Mouse (Mus musculus): ENCODE measurements at regions not wholly inside any gene's neighbourhood (a gene's known extent, or its start where the extent isn't known, plus 50 kb on each side); places are given as distances from the start of the nearest gene placed in this dataset.

- ATAC-seq: peak; percentile 92
- no peak overlapping the region for H3K27ac ChIP-seq (ENCODE audit: low read length)
- 5% methylated on average over 8 of the region's 8 CpGs for WGBS
Measured at GRCm38 (mm10) chr5:75862630-75862991, 115.6 kb downstream of the Kdr start.

GRCm38 (mm10) chr5:75861916-75862629, 116.2 kb downstream of the Kdr start:
- WGBS: 13% methylated on average over 8 of the region's 8 CpGs
- Histone ChIP-seq H3K9me3 (replicated peaks; ENCODE audit: control insufficient read depth, low read length, poor library complexity, severe bottlenecking) (0 out of 2 replicates have a peak, but pooled peaks cover 3% of the 10 kb centered on the region), H3K27me3 (ENCODE audit: control insufficient read depth, insufficient read depth, low read depth, low read length) (no peaks in the 10 kb centered on the region; the same call in 1 of the 2 replicates), H3K4me1 (ENCODE audit: control insufficient read depth, insufficient read depth, low read length) (peaks cover 3% of the 10 kb centered on the region; the same call in 1 of the 2 replicates), H3K4me3 (ENCODE audit: low read depth, low read length) (no peak overlapping the region), H3K27ac (ENCODE audit: low read length) (no peak overlapping the region), H3K4me2 (ENCODE audit: low read length) (no peak overlapping the region; the same call in 1 of the 2 replicates), H3K36me3 (ENCODE audit: control insufficient read depth, insufficient read depth, low read length) (no peaks in the 10 kb centered on the region), H3K9ac (ENCODE audit: low read depth, low read length) (no peak overlapping the region)
- peak; percentile 56 for ATAC-seq

More at GRCm38 (mm10) chr5:75862630-75862991, 115.6 kb downstream of the Kdr start:
- peaks cover 3% of the 10 kb centered on the region; the same call in 1 of the 2 replicates for H3K4me1 ChIP-seq (ENCODE audit: control insufficient read depth, insufficient read depth, low read length)
- no peaks in the 10 kb centered on the region; the same call in 1 of the 2 replicates for H3K27me3 ChIP-seq (ENCODE audit: control insufficient read depth, insufficient read depth, low read depth, low read length)
- no peak overlapping the region; the same call in 1 of the 2 replicates for H3K4me2 ChIP-seq (ENCODE audit: low read length)
- no peak overlapping the region for H3K4me3 ChIP-seq (ENCODE audit: low read depth, low read length)
- 0 out of 2 replicates have a peak, but pooled peaks cover 3% of the 10 kb centered on the region for H3K9me3 ChIP-seq (replicated peaks; ENCODE audit: control insufficient read depth, low read length, poor library complexity, severe bottlenecking)
- no peak overlapping the region for H3K9ac ChIP-seq (ENCODE audit: low read depth, low read length)
- no peaks in the 10 kb centered on the region for H3K36me3 ChIP-seq (ENCODE audit: control insufficient read depth, insufficient read depth, low read length)

- WGBS: 92% methylated on average over 8 of the region's 8 CpGs
Measured at GRCm38 (mm10) chr5:75859316-75859836, 118.9 kb downstream of the Kdr start.

GRCm38 (mm10) chr5:75850855-75851254, 127.4 kb downstream of the Kdr start:
- Histone ChIP-seq H3K27ac (ENCODE audit: low read length) (no peak overlapping the region), H3K4me3 (ENCODE audit: low read depth, low read length) (no peak overlapping the region), H3K4me1 (ENCODE audit: control insufficient read depth, insufficient read depth, low read length) (peaks cover 11% of the 10 kb centered on the region), H3K9me3 (replicated peaks; ENCODE audit: control insufficient read depth, low read length, poor library complexity, severe bottlenecking) (no peaks in the 10 kb centered on the region), H3K4me2 (ENCODE audit: low read length) (no peak overlapping the region), H3K27me3 (ENCODE audit: control insufficient read depth, insufficient read depth, low read depth, low read length) (no peaks in the 10 kb centered on the region), H3K36me3 (ENCODE audit: control insufficient read depth, insufficient read depth, low read length) (no peaks in the 10 kb centered on the region), H3K9ac (ENCODE audit: low read depth, low read length) (no peak overlapping the region)
- no peak for ATAC-seq
- 89% methylated on average over 4 of the region's 4 CpGs for WGBS

More at GRCm38 (mm10) chr5:75859316-75859836, 118.9 kb downstream of the Kdr start:
- Histone ChIP-seq H3K27ac (ENCODE audit: low read length) (no peak overlapping the region), H3K36me3 (ENCODE audit: control insufficient read depth, insufficient read depth, low read length) (no peaks in the 10 kb centered on the region), H3K9me3 (replicated peaks; ENCODE audit: control insufficient read depth, low read length, poor library complexity, severe bottlenecking) (no peaks in the 10 kb centered on the region), H3K27me3 (ENCODE audit: control insufficient read depth, insufficient read depth, low read depth, low read length) (no peaks in the 10 kb centered on the region; the same call in 1 of the 2 replicates), H3K9ac (ENCODE audit: low read depth, low read length) (no peak overlapping the region), H3K4me3 (ENCODE audit: low read depth, low read length) (no peak overlapping the region), H3K4me2 (ENCODE audit: low read length) (no peak overlapping the region), H3K4me1 (ENCODE audit: control insufficient read depth, insufficient read depth, low read length) (peaks cover 3% of the 10 kb centered on the region; the same call in 1 of the 2 replicates)
- ATAC-seq: no peak

- Histone ChIP-seq H3K4me1 (ENCODE audit: control insufficient read depth, insufficient read depth, low read length) (peaks cover 12% of the 10 kb centered on the region), H3K9me3 (replicated peaks; ENCODE audit: control insufficient read depth, low read length, poor library complexity, severe bottlenecking) (no peaks in the 10 kb centered on the region), H3K27me3 (ENCODE audit: control insufficient read depth, insufficient read depth, low read depth, low read length) (no peaks in the 10 kb centered on the region), H3K36me3 (ENCODE audit: control insufficient read depth, insufficient read depth, low read length) (no peaks in the 10 kb centered on the region), H3K4me3 (ENCODE audit: low read depth, low read length) (no peak overlapping the region), H3K27ac (ENCODE audit: low read length) (no peak overlapping the region), H3K9ac (ENCODE audit: low read depth, low read length) (no peak overlapping the region), H3K4me2 (ENCODE audit: low read length) (no peak overlapping the region)
- 84% methylated on average over 6 of the region's 6 CpGs for WGBS
- no peak for ATAC-seq
Measured at GRCm38 (mm10) chr5:75847966-75848365, 130.3 kb downstream of the Kdr start.

GRCm38 (mm10) chr5:75847341-75847740, 130.9 kb downstream of the Kdr start:
- Histone ChIP-seq H3K9ac (ENCODE audit: low read depth, low read length) (no peak overlapping the region), H3K9me3 (replicated peaks; ENCODE audit: control insufficient read depth, low read length, poor library complexity, severe bottlenecking) (no peaks in the 10 kb centered on the region), H3K27me3 (ENCODE audit: control insufficient read depth, insufficient read depth, low read depth, low read length) (no peaks in the 10 kb centered on the region), H3K27ac (ENCODE audit: low read length) (no peak overlapping the region), H3K4me1 (ENCODE audit: control insufficient read depth, insufficient read depth, low read length) (peaks cover 12% of the 10 kb centered on the region), H3K36me3 (ENCODE audit: control insufficient read depth, insufficient read depth, low read length) (no peaks in the 10 kb centered on the region), H3K4me3 (ENCODE audit: low read depth, low read length) (no peak overlapping the region), H3K4me2 (ENCODE audit: low read length) (no peak overlapping the region)
- WGBS: 77% methylated on average over 3 of the region's 3 CpGs
- no peak for ATAC-seq

GRCm38 (mm10) chr5:75846016-75846415, 132.2 kb downstream of the Kdr start:
- Histone ChIP-seq H3K4me2 (ENCODE audit: low read length) (no peak overlapping the region), H3K9ac (ENCODE audit: low read depth, low read length) (no peak overlapping the region), H3K27ac (ENCODE audit: low read length) (no peak overlapping the region), H3K27me3 (ENCODE audit: control insufficient read depth, insufficient read depth, low read depth, low read length) (no peaks in the 10 kb centered on the region), H3K36me3 (ENCODE audit: control insufficient read depth, insufficient read depth, low read length) (no peaks in the 10 kb centered on the region), H3K4me1 (ENCODE audit: control insufficient read depth, insufficient read depth, low read length) (peaks cover 12% of the 10 kb centered on the region), H3K9me3 (replicated peaks; ENCODE audit: control insufficient read depth, low read length, poor library complexity, severe bottlenecking) (no peaks in the 10 kb centered on the region), H3K4me3 (ENCODE audit: low read depth, low read length) (no peak overlapping the region)
- peak; percentile 89 for ATAC-seq
- WGBS: 11% methylated on average over 3 of the region's 3 CpGs

GRCm38 (mm10) chr5:75843807-75844206, 134.5 kb downstream of the Kdr start:
- Histone ChIP-seq H3K4me2 (ENCODE audit: low read length) (no peak overlapping the region), H3K4me3 (ENCODE audit: low read depth, low read length) (no peak overlapping the region), H3K9ac (ENCODE audit: low read depth, low read length) (no peak overlapping the region), H3K4me1 (ENCODE audit: control insufficient read depth, insufficient read depth, low read length) (peaks cover 12% of the 10 kb centered on the region), H3K27me3 (ENCODE audit: control insufficient read depth, insufficient read depth, low read depth, low read length) (no peaks in the 10 kb centered on the region), H3K36me3 (ENCODE audit: control insufficient read depth, insufficient read depth, low read length) (no peaks in the 10 kb centered on the region), H3K9me3 (replicated peaks; ENCODE audit: control insufficient read depth, low read length, poor library complexity, severe bottlenecking) (no peaks in the 10 kb centered on the region), H3K27ac (ENCODE audit: low read length) (no peak overlapping the region)
- 81% methylated on average over 3 of the region's 3 CpGs for WGBS
- ATAC-seq: no peak

- no peak overlapping the region for H3K9ac ChIP-seq (ENCODE audit: low read depth, low read length)
- no peak overlapping the region for H3K4me2 ChIP-seq (ENCODE audit: low read length)
- WGBS: 88% methylated on average over 7 of the region's 7 CpGs
- H3K27me3 ChIP-seq (ENCODE audit: control insufficient read depth, insufficient read depth, low read depth, low read length): no peaks in the 10 kb centered on the region
- no peaks in the 10 kb centered on the region for H3K36me3 ChIP-seq (ENCODE audit: control insufficient read depth, insufficient read depth, low read length)
- no peak for ATAC-seq
- H3K9me3 ChIP-seq (replicated peaks; ENCODE audit: control insufficient read depth, low read length, poor library complexity, severe bottlenecking): no peaks in the 10 kb centered on the region
- no peaks in the 10 kb centered on the region; the same call in 1 of the 2 replicates for H3K4me1 ChIP-seq (ENCODE audit: control insufficient read depth, insufficient read depth, low read length)
- no peak overlapping the region for H3K4me3 ChIP-seq (ENCODE audit: low read depth, low read length)
- H3K27ac ChIP-seq (ENCODE audit: low read length): no peak overlapping the region
Measured at GRCm38 (mm10) chr5:75840421-75840820, 137.8 kb downstream of the Kdr start.
